Mouse (Mus musculus): Measurements from ENCODE around the gene Dydc1. TPM values are rescaled to one million over a fixed set of nuclear protein-coding genes. Genes with fewer than 3 reads are reported as not detected.

The Dydc1 gene
- not detected in 2 replicates for polyA plus RNA-seq (2012; rRNA removed)

DNA sequence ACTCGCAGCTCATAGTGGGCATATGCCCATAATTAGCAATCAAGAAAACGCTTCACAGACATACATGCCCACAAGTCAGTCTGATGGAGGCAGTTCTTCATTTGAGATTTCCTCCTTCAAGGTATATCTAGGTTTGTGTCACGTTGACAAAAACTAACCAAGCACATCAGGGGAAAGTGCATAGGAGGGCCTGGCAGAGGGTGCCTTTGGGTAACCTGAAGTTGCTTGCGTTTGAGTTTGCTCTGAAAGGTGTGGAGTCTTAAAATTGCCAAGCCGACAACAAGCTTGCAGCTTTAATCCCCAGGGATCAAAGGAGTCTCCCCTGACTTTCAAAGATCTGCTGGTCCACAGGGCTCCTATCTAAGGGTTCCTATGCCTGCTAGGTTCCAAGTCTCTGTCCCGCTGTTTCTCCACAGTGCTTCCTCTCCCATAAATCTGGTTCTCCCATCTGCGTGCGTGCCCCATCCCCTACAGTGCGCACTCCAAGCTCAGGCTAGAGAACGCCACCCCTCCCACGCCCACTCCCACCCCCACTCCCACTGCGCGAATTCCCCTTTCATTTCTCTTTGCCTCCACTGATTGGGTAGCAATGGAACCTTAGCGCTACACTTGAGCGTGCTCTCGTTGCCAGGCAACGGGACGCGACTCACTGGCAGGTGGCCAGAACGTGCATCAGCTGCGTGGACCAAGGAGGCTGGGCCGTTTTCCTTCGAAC is at the start of gene Dydc1:
TSS of gene Dydc1 (plus strand) at position 683 of the 715 bp plus-strand sequence.

DNA sequence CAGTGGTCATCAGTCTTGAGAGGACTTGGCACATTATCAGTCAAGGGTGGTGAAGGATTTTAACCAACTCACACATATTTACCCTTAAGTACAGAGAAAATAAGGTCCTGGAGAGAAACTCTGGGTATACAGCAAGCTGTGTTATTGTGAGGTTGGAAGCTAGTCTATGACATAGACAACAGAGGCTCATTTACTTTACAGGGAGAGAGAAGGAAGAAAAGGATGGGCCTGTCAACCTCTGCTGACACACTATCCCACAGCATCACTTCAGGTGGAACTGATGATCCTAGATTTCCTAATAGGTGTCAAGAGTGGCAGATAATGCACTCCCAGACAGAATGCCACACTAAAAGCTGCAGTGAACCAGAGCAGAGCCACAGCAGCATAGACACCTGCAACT is 3.6 kb upstream of the Dydc1 start, which contains the start of gene Dydc2:
TSS of gene Dydc2 (minus strand) at position 101 of the 400 bp plus-strand sequence.

DNA sequence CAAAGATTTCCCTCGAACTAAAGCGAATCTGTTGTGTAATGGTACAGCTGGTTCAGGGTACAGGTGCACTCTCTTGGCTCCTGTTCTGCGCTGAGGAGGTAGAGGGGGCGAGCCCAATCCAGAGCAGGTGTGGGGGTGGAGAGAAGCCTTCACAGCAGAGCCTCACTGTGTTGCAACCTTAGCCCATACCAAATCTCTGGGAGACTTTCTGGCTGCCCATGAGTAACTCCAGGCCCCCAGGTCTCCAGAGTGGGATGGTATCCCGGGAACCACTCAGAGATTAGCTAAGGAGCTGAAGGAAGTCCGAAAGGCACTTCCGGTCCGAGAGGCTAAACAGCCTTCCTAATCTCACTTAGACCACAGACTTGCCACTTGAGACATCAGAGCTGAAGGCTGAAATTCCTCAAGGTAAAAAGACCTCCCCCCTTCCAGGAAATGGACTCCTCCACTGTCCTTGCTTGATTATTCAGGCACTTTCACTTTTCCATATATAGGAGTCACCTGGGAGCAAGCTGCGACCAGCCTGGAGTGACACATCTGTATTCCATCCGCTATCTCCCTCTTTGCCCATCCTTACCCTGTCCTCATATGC is 32.2 kb downstream of the Dydc1 start, which contains the start of gene Mat1a:
TSS of gene Mat1a (plus strand) at position 183 of the 592 bp plus-strand sequence.

DNA sequence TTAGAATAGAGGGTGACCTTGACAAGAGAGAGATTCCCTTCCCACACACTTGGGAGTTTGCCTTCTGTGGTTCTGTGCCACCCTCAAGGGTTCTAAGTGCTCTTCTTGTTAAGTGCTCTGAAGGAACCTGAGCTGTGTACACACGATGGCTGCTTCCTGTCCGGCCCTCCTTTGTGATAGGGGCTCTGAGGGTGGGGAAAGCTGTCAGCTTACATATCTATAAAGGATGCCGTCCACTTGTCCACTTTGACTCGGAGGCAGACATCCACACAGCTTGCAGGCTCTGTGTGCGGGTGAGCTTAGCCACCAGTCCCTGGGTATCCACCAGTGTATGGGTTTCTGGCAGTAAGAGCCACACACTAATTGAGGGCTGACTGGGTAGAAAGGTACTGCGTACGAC is 58.8 kb downstream of the Dydc1 start, which contains the start of gene Sftpa1:
TSS of gene Sftpa1 (plus strand) at position 243 of the 400 bp plus-strand sequence.

Other genes starting within 250 kb of the Dydc1 start
- 0.23 and 0.24 TPM in 2 replicates for gene Sh2d4b, start 179.6 kb upstream of the Dydc1 start, polyA plus RNA-seq (2012; rRNA removed)
- 18.8 and 22.3 TPM in 2 replicates for gene Tspan14, start 106.1 kb upstream of the Dydc1 start, polyA plus RNA-seq (2012; rRNA removed)
- 37.3 and 41.3 TPM in 2 replicates for gene Fam213a, start 59.1 kb upstream of the Dydc1 start, polyA plus RNA-seq (2012; rRNA removed)
- not detected in 2 replicates for gene Dydc2, start 3.7 kb upstream of the Dydc1 start, polyA plus RNA-seq (2012; rRNA removed)
- gene Mat1a, start 32.1 kb downstream of the Dydc1 start, polyA plus RNA-seq (2012; rRNA removed): 7.2 and 8.7 TPM in 2 replicates
- 0.07 and 0.10 TPM in 2 replicates for gene Sftpa1, start 58.9 kb downstream of the Dydc1 start, polyA plus RNA-seq (2012; rRNA removed)
- gene Mbl1, start 78.5 kb downstream of the Dydc1 start, polyA plus RNA-seq (2012; rRNA removed): 10.3 and 11.5 TPM in 2 replicates
- gene Sftpd, start 112.2 kb downstream of the Dydc1 start, polyA plus RNA-seq (2012; rRNA removed): not detected in 2 replicates
- gene Gm2832, start 205.9 kb downstream of the Dydc1 start, polyA plus RNA-seq (2012; rRNA removed): not detected in 2 replicates

Data from liver, embryonic 14 days (tissue).